In the genomic region with DNA sequence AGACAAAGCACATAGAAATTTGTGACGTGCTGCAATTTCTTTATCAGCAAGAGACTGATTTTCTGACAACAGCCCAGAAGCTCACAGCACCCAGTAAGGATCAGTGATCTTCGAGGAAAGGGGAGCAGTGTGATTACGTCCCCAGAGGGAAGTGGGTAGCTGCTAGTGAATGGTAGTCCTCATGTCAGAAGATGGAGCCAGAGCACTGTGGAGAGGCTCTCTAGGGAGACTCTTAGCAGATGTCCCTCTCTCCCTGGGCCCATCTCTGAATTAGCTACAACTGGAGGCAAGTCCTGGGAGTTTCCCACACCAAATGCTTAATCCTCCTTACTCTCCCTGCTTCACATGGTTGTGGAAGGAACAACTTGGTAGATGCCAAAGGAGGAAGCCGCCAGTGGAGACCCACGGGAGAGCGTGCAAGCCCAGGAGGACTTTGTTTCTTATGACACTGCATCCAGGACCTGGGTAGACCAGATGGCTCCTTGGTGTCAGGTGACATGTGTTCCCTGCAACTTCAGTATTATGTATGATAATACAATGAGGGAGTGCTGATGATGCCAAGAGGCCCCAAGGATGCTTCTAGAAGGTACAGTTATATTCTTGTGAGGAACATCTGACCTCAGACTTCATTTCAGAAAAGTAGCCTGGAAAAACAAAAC, we compare ENCODE assay signal across 9 mouse cellular contexts. TPM values are rescaled to one million over a fixed set of nuclear protein-coding genes. Genes with fewer than 3 reads are reported as not detected.
DNase-seq lines count a peak whose midpoint lies in the region; ATAC-seq lines count a peak whose summit lies in the region.
"Had no signal": no experiment of that assay in that cellular context is flagged by ENCODE, and none has a peak within 500 bp of the region (broad histone marks: within the 10 kb centered on the region; RNA-seq: fewer than 3 reads in every experiment).

No protein-coding gene starts in this region.

- ATAC-seq in inflammation-experienced regulatory T-cells, adult 6 months = peak; percentile 44
- 0 out of 2 replicates have a peak, but pooled peaks have one; percentile 6 for ATAC-seq in monocyte, adult 5-6 weeks (replicated peaks; ENCODE audit: insufficient number of reproducible peaks, low FRiP score, low TSS enrichment, poor library complexity, severe bottlenecking)

- intact Hi-C loops in left cerebral cortex, postnatal 14 days (cut with DNase I) = no loop called here
- intact Hi-C loops in heart, postnatal 25 days (cut with DNase I) = loop anchor here (1.0 to 5.0 kb wide), 2 partner anchors 174 to 397 kb away; no protein-coding TSS in a partner anchor

- peak; percentile 28 to 42 for DNase-seq in kidney, postnatal 4 days
- no peak for DNase-seq in kidney, adult 18-20 months
- DNase-seq in R1 (ENCODE audit: low read depth, low spot score) (peak; percentile 36), adipocyte (ENCODE audit: low spot score) (no peak)
- DNase-seq in left cerebral cortex, postnatal 14 days (ENCODE audit: low spot score in 2 of 2) = no peak
- DNase-seq in heart, postnatal 25 days (ENCODE audit: low spot score) = no peak
- DNase-seq: heart, postnatal 4 days had no signal

RNA-seq across cellular contexts. Expression of gene Ston2, which starts 10.7 kb away (rescaled TPM):
- polyA plus RNA-seq in inflammation-experienced regulatory T-cells, adult 6 months (2017; shearing (Covaris generic)) = 1 to 10 TPM in 1 of 3 experiments, under 1 TPM in 2; 0.69 to 2.0 (median 0.82) TPM
- total RNA-seq in monocyte, adult 5-6 weeks (2017) = 8.6 to 25.7 TPM (median 13.4 TPM) in 3 replicates
- 10 to 100 TPM; 16.7 to 17.6 TPM for total RNA-seq in left cerebral cortex, postnatal 14 days (2021)
- total RNA-seq in heart, postnatal 25 days (2021) = 1 to 10 TPM; 4.0 to 4.5 TPM

RNA-seq across cellular contexts. Expression of gene Sel1l, which starts 50.1 kb away (rescaled TPM):
- 10 to 100 TPM; 53.0 to 60.6 (median 54.4) TPM for polyA plus RNA-seq in inflammation-experienced regulatory T-cells, adult 6 months (2017; shearing (Covaris generic))
- total RNA-seq in monocyte, adult 5-6 weeks (2017) = 76.7 to 111 TPM (median 97.7 TPM) in 3 replicates
- total RNA-seq in left cerebral cortex, postnatal 14 days (2021) = 100 to 1,000 TPM; 130 to 147 TPM
- total RNA-seq in heart, postnatal 25 days (2021) = 10 to 100 TPM; 62.3 to 69.2 TPM

Comparison
In these comparisons a context has a peak if more than half of its experiments do, and no peak if none do; other contexts are left out.
1. DNase-seq: peak in kidney, postnatal 4 days (2 of 2) and R1 (single experiment); none in kidney, adult 18-20 months (single experiment), adipocyte (single experiment), left cerebral cortex, postnatal 14 days (0 of 2) and heart, postnatal 25 days (single experiment).